In the genomic region with DNA sequence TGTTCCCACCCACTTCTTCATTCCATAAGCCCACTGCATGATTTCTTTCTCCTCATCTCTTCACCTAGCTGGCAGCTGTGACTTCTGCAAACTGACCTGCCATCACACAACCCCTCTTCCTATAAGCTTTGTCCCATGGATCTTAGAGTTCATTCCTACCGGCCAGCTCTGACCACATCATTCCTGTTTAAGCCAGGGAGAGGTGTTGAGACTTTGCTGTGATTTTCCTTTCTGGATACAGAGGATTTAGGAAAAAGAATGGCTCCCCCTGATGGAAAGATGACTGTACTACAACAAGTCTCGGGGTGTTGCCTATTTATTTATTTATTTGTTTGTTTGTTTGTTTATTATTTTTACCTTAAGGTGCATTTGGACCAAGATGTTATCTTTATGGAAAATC, we compare ENCODE assay signal across 8 mouse cellular contexts. TPM values are rescaled to one million over a fixed set of nuclear protein-coding genes. Genes with fewer than 3 reads are reported as not detected.
DNase-seq lines count a peak whose midpoint lies in the region; ATAC-seq lines count a peak whose summit lies in the region.

No protein-coding gene starts in this region.

- peaks cover 10% of the 10 kb centered on the region; the same call in 1 of the 2 replicates for H3K4me1 ChIP-seq in intestine, embryonic 14.5 days (replicated peaks; ENCODE audit: control insufficient read depth, insufficient read depth, low read length)
- H3K4me1 ChIP-seq in intestine, embryonic 16.5 days (ENCODE audit: control insufficient read depth, insufficient read depth, low read length), result peaks cover 5% of the 10 kb centered on the region; the same call in 1 of the 2 replicates
- no peaks in the 10 kb centered on the region; the same call in 1 of the 2 replicates for H3K4me1 ChIP-seq in embryonic facial prominence, embryonic 11.5 days (ENCODE audit: control insufficient read depth, insufficient read depth, low read length)
- peaks cover 14% of the 10 kb centered on the region for H3K4me1 ChIP-seq in neural tube, embryonic 12.5 days

- no peaks in the 10 kb centered on the region for H3K36me3 ChIP-seq in intestine, embryonic 14.5 days (ENCODE audit: control insufficient read depth, insufficient read depth, low read length)
- H3K36me3 ChIP-seq in intestine, embryonic 16.5 days (ENCODE audit: control insufficient read depth, insufficient read depth, low read length), result no peaks in the 10 kb centered on the region
- H3K36me3 ChIP-seq in embryonic facial prominence, embryonic 11.5 days (replicated peaks; ENCODE audit: control insufficient read depth, insufficient read depth, low read depth, low read length), result no peaks in the 10 kb centered on the region
- H3K36me3 ChIP-seq in neural tube, embryonic 12.5 days, result no peaks in the 10 kb centered on the region

- H3K9ac ChIP-seq in intestine, embryonic 14.5 days (ENCODE audit: low read length), result no peak overlapping the region
- H3K9ac ChIP-seq in intestine, embryonic 16.5 days (ENCODE audit: low read depth, low read length), result no peak overlapping the region
- no peak overlapping the region for H3K9ac ChIP-seq in embryonic facial prominence, embryonic 11.5 days (replicated peaks; ENCODE audit: low read length)
- no peak overlapping the region for H3K9ac ChIP-seq in neural tube, embryonic 12.5 days

- no peaks in the 10 kb centered on the region for H3K27me3 ChIP-seq in intestine, embryonic 14.5 days (replicated peaks; ENCODE audit: control insufficient read depth, insufficient read depth, low read length)
- no peaks in the 10 kb centered on the region for H3K27me3 ChIP-seq in intestine, embryonic 16.5 days (replicated peaks; ENCODE audit: control insufficient read depth, insufficient read depth, low read length)
- H3K27me3 ChIP-seq in embryonic facial prominence, embryonic 11.5 days (ENCODE audit: control insufficient read depth, insufficient read depth, low read length), result no peaks in the 10 kb centered on the region
- no peaks in the 10 kb centered on the region for H3K27me3 ChIP-seq in neural tube, embryonic 12.5 days (replicated peaks)

- no peak for ATAC-seq in intestine, embryonic 14.5 days (replicated peaks; ENCODE audit: low FRiP score, low TSS enrichment, low read depth)
- no peak for ATAC-seq in intestine, embryonic 16.5 days
- no peak for ATAC-seq in embryonic facial prominence, embryonic 11.5 days (replicated peaks; ENCODE audit: insufficient number of reproducible peaks, low FRiP score, low TSS enrichment, low read depth)
- ATAC-seq in neural tube, embryonic 12.5 days (ENCODE audit: low FRiP score, low read depth), result no peak

- H3K4me3 ChIP-seq in intestine, embryonic 14.5 days (ENCODE audit: low read depth, low read length), result no peak overlapping the region
- H3K4me3 ChIP-seq in intestine, embryonic 16.5 days (ENCODE audit: low read length), result no peak overlapping the region
- no peak overlapping the region for H3K4me3 ChIP-seq in embryonic facial prominence, embryonic 11.5 days (ENCODE audit: low read depth, low read length)
- no peak overlapping the region for H3K4me3 ChIP-seq in neural tube, embryonic 12.5 days

- DNase-seq in intestine, embryonic 14.5 days (ENCODE audit: low spot score), result peak; percentile 54
- peak; percentile 70 for DNase-seq in NIH3T3 (ENCODE audit: low read depth)
- peak; percentile 72 for DNase-seq in embryonic facial prominence, embryonic 11.5 days (ENCODE audit: low spot score)
- peak; percentile 63 for DNase-seq in kidney, postnatal 10 days
- DNase-seq in spleen, adult 12 weeks (ENCODE audit: low spot score), result no peak
- no peak for DNase-seq in urinary bladder, adult 2 months (ENCODE audit: low spot score)

- H3K4me2 ChIP-seq in intestine, embryonic 14.5 days (ENCODE audit: low read length), result no peak overlapping the region
- no peak overlapping the region for H3K4me2 ChIP-seq in intestine, embryonic 16.5 days (ENCODE audit: low read depth, low read length)
- H3K4me2 ChIP-seq in embryonic facial prominence, embryonic 11.5 days (ENCODE audit: low read depth, low read length), result no peak overlapping the region
- 0 out of 2 replicates have a peak overlapping the region, but pooled peaks have one; percentile 74 for H3K4me2 ChIP-seq in neural tube, embryonic 12.5 days (replicated peaks)

- H3K27ac ChIP-seq in intestine, embryonic 14.5 days (ENCODE audit: low read depth), result no peak overlapping the region
- no peak overlapping the region for H3K27ac ChIP-seq in intestine, embryonic 16.5 days (ENCODE audit: low read length)
- H3K27ac ChIP-seq in embryonic facial prominence, embryonic 11.5 days (replicated peaks; ENCODE audit: low read depth, low read length), result no peak overlapping the region
- no peak overlapping the region for H3K27ac ChIP-seq in neural tube, embryonic 12.5 days

- H3K9me3 ChIP-seq in intestine, embryonic 14.5 days (ENCODE audit: control insufficient read depth, low read length), result peaks cover 6% of the 10 kb centered on the region; the same call in 1 of the 2 replicates
- H3K9me3 ChIP-seq in intestine, embryonic 16.5 days (ENCODE audit: control insufficient read depth, low read length), result no peaks in the 10 kb centered on the region
- H3K9me3 ChIP-seq in embryonic facial prominence, embryonic 11.5 days (replicated peaks; ENCODE audit: control insufficient read depth, low read length), result no peaks in the 10 kb centered on the region
- H3K9me3 ChIP-seq in neural tube, embryonic 12.5 days, result no peaks in the 10 kb centered on the region; the same call in 1 of the 2 replicates

- WGBS in intestine, embryonic 14.5 days, result 17% methylated on average over 2 of the region's 2 CpGs
- 20% methylated on average over 2 of the region's 2 CpGs for WGBS in intestine, embryonic 16.5 days
- 22% methylated on average over 2 of the region's 2 CpGs for WGBS in embryonic facial prominence, embryonic 11.5 days
- WGBS in neural tube, embryonic 12.5 days, result 6% methylated on average over 2 of the region's 2 CpGs

RNA-seq across cellular contexts. Expression of gene Rnf169, which starts 1.1 kb away (rescaled TPM):
- polyA plus RNA-seq in intestine, embryonic 14.5 days (2014; fragmentation: Nextera tagmentation; extraction: Ambion mirVana), result 5.8 and 6.7 TPM in 2 replicates
- 2.6 and 3.1 TPM in 2 replicates for polyA plus RNA-seq in intestine, embryonic 16.5 days (2015; fragmentation: Nextera tagmentation; extraction: Ambion mirVana)
- 6.9 and 7.4 TPM in 2 replicates for polyA plus RNA-seq in embryonic facial prominence, embryonic 11.5 days (2014; fragmentation: Nextera tagmentation; extraction: Ambion mirVana)
- polyA plus RNA-seq in neural tube, embryonic 12.5 days (2016; fragmentation: Nextera tagmentation; extraction: Ambion mirVana), result 7.2 TPM in 2 replicates
- 5.2 and 8.0 TPM in 2 replicates for polyA plus RNA-seq in urinary bladder, adult 2 months (2012; rRNA removed)

RNA-seq across cellular contexts. Expression of gene Chrdl2, which starts 24.7 kb away (rescaled TPM):
- polyA plus RNA-seq in intestine, embryonic 14.5 days (2014; fragmentation: Nextera tagmentation; extraction: Ambion mirVana), result 1.1 and 1.4 TPM in 2 replicates
- 0.61 and 0.72 TPM in 2 replicates for polyA plus RNA-seq in intestine, embryonic 16.5 days (2015; fragmentation: Nextera tagmentation; extraction: Ambion mirVana)
- 0.49 and 1.3 TPM in 2 replicates for polyA plus RNA-seq in embryonic facial prominence, embryonic 11.5 days (2014; fragmentation: Nextera tagmentation; extraction: Ambion mirVana)
- polyA plus RNA-seq in neural tube, embryonic 12.5 days (2016; fragmentation: Nextera tagmentation; extraction: Ambion mirVana), result 0.26 and 0.30 TPM in 2 replicates
- polyA plus RNA-seq in urinary bladder, adult 2 months (2012; rRNA removed), result 4.3 and 8.0 TPM in 2 replicates

Comparison
In these comparisons a context has a peak if more than half of its experiments do, and no peak if none do; other contexts are left out.
1. DNase-seq: peak in intestine, embryonic 14.5 days (single experiment), NIH3T3 (single experiment), embryonic facial prominence, embryonic 11.5 days (single experiment) and kidney, postnatal 10 days (single experiment); none in spleen, adult 12 weeks (single experiment) and urinary bladder, adult 2 months (single experiment).